Mouse (Mus musculus): ENCODE measurements around the gene Crtam.

DNA sequence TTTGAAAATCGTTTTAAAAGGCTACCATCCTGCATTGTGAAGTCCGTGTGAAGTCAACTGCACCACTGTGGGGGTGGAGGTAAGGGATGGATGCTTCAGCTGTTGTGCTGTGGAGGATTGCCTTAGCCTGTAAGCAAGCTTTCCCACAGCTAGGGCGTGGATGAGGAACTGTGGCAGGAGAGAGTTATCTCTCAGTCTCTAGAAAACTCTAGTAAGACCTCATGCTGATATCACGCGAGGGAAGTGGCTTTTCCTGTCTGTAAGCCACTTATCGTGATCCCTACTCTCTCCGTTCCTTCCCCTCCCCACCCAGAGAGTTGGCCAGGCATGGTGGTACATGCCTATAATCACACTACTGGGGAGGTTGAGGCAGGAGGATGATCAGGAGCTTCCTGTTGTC is 44.9 kb upstream of the Crtam start:
- no peak for TF ChIP-seq POLR2A (IDR thresholded peaks at IDR 0.05; ENCODE audit: low read depth, low read length)
- TF ChIP-seq CTCF (conservative IDR thresholded peaks at IDR 0.05; ENCODE audit: insufficient read depth, insufficient read length, low read depth, low read length), result no peak
